Mouse (Mus musculus) T-helper 1 cell (primary cell): ENCODE results near the gene Cyb5d1.

Experiments
- in situ Hi-C: fragments of 300-600 bp; cut with MboI, MseI; formaldehyde crosslinking; loops from one replicate; pipeline ENCODE4 v1.15.1; 2025; ENCODE audit warnings: high pct_unique_total_duplicates

The Cyb5d1 gene

GRCm38 (mm10) chr11:69364910-69365309 lies 30.5 kb downstream of the Cyb5d1 start:
- in situ Hi-C loops: loop anchor here (5.0 kb wide), 1 partner anchor 103 kb away; no protein-coding TSS in a partner anchor

GRCm38 (mm10) chr11:69364376-69364775 lies 31.1 kb downstream of the Cyb5d1 start:
- in situ Hi-C loops: loop anchor here (5.0 kb wide), 1 partner anchor 102 kb away; no protein-coding TSS in a partner anchor

DNA sequence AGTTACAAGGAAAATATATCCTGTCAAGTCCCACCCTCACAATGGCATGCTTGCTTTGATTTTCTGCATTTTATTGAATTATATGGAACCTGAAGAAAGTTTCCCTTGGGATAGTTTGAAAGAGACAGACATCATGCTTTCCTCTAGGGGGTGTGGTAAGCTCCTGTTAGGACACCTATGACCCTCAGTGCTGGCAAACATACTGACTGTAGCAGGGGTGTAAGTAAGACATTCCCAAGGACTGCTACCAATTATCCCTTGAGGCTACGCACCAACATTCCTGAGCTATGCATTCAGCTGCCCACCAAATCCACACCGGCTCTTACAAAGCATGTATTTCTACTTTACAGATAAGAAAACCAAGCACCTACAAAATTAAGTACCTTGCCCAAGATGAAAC lies 33.0 kb downstream of the Cyb5d1 start:
- in situ Hi-C loops: loop anchor here (5.0 kb wide), 1 partner anchor 100 kb away; no protein-coding TSS in a partner anchor

- in situ Hi-C loops: loop anchor here (5.0 kb wide), 1 partner anchor 100 kb away; no protein-coding TSS in a partner anchor
Observed at GRCm38 (mm10) chr11:69362021-69362420, 33.4 kb downstream of the Cyb5d1 start.

- in situ Hi-C loops: no loop called here
Observed at GRCm38 (mm10) chr11:69357690-69358089, 37.7 kb downstream of the Cyb5d1 start.

DNA sequence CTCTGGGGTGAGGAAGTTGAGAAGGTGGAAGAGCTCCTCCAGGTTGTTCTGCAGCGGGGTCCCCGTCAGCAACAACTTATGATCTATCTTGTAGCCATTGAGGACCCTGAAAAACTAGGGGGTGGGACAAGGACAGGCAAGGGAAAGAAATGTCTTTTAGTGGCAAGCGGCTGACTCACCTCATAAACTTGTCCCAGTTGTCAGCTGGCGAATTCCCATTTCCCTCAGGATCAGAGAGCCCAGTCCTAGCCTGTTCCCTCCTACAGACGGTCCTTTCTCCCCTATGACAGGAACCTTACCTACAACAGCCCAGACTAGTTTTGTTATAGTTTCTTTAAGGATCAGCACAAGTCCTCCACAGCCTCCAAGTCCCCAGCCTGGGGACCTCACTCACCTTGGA lies 38.9 kb downstream of the Cyb5d1 start:
- in situ Hi-C loops: no loop called here

DNA sequence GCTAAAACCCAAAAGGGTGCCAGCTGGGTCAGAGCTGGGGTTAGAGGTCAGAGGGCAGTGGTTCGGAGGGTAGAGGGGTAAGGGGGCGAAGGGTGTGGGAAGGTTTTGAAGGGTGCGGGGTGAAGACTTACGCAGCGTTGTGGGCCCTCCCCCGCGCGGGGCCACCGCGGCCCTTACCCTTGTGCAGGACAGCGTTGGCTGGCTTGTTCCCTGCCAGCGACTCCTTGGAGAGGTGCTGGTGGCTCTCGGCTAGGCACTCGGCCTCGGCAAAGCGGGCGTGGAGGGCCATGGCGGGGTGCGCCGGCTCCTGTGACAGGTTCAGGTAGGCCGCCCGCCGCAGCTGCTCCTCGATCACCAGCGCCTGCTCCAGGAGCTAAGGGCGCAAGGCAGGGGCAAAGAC lies 49.0 kb downstream of the Cyb5d1 start:
- in situ Hi-C loops: no loop called here
